Mouse (Mus musculus): Measurements from ENCODE around the gene Taok3.

Gene Taok3

GRCm38 (mm10) chr5:117137011-117137410, 17.1 kb downstream of the Taok3 start:
- in situ Hi-C loops (cut with MboI; ENCODE audit: unreplicated experiment in 2 of 2), result no loop called here

- in situ Hi-C loops (cut with MboI; ENCODE audit: unreplicated experiment in 2 of 2), result no loop called here
These were observed 17.7 kb downstream of the Taok3 start for GRCm38 (mm10) chr5:117137594-117137993.

GRCm38 (mm10) chr5:117138295-117138988, 18.5 kb downstream of the Taok3 start:
- in situ Hi-C loops (cut with MboI; ENCODE audit: unreplicated experiment in 2 of 2), result no loop called here

- in situ Hi-C loops (cut with MboI; ENCODE audit: unreplicated experiment in 2 of 2), result no loop called here
These were observed 19.9 kb downstream of the Taok3 start for GRCm38 (mm10) chr5:117139822-117140221.

GRCm38 (mm10) chr5:117140374-117140773, 20.4 kb downstream of the Taok3 start:
- in situ Hi-C loops (cut with MboI; ENCODE audit: unreplicated experiment in 2 of 2), result no loop called here

- in situ Hi-C loops (cut with MboI; ENCODE audit: unreplicated experiment in 2 of 2), result no loop called here
These were observed 23.8 kb downstream of the Taok3 start for GRCm38 (mm10) chr5:117143721-117144135.

- in situ Hi-C loops (cut with MboI; ENCODE audit: unreplicated experiment in 2 of 2), result no loop called here
These were observed 26.2 kb downstream of the Taok3 start for GRCm38 (mm10) chr5:117146165-117146564.

- in situ Hi-C loops (cut with MboI; ENCODE audit: unreplicated experiment in 2 of 2), result no loop called here
These were observed 27.5 kb downstream of the Taok3 start for GRCm38 (mm10) chr5:117147187-117148095.

- in situ Hi-C loops (cut with MboI; ENCODE audit: unreplicated experiment in 2 of 2), result no loop called here
These were observed 29.4 kb downstream of the Taok3 start for GRCm38 (mm10) chr5:117149054-117149942.

GRCm38 (mm10) chr5:117150068-117150467, 30.1 kb downstream of the Taok3 start:
- in situ Hi-C loops (cut with MboI; ENCODE audit: unreplicated experiment in 2 of 2), result no loop called here

- in situ Hi-C loops (cut with MboI; ENCODE audit: unreplicated experiment in 2 of 2), result no loop called here
These were observed 33.0 kb downstream of the Taok3 start for GRCm38 (mm10) chr5:117152944-117153343.

GRCm38 (mm10) chr5:117153527-117154091, 33.7 kb downstream of the Taok3 start:
- in situ Hi-C loops (cut with MboI; ENCODE audit: unreplicated experiment in 2 of 2), result no loop called here

- in situ Hi-C loops (cut with MboI; ENCODE audit: unreplicated experiment in 2 of 2), result loop anchor here in 1 of 2 experiments (5.0 kb wide), 1 partner anchor 41 kb away; the partner anchor contains the start of gene Suds3
These were observed 38.5 kb downstream of the Taok3 start for GRCm38 (mm10) chr5:117158335-117159018.

- in situ Hi-C loops (cut with MboI; ENCODE audit: unreplicated experiment in 2 of 2), result loop anchor here in 1 of 2 experiments (5.0 kb wide), 1 partner anchor 42 kb away; the partner anchor contains the start of gene Suds3
These were observed 39.4 kb downstream of the Taok3 start for GRCm38 (mm10) chr5:117159326-117159725.

GRCm38 (mm10) chr5:117159805-117160291, 39.9 kb downstream of the Taok3 start:
- in situ Hi-C loops (cut with MboI; ENCODE audit: unreplicated experiment in 2 of 2), result loop anchor here (5.0 kb wide), 1 partner anchor 43 kb away; the partner anchor contains the start of gene Suds3 (in 2 of the 2)

GRCm38 (mm10) chr5:117160499-117160898, 40.6 kb downstream of the Taok3 start:
- in situ Hi-C loops (cut with MboI; ENCODE audit: unreplicated experiment in 2 of 2), result loop anchor here in 1 of 2 experiments (5.0 kb wide), 1 partner anchor 43 kb away; the partner anchor contains the start of gene Suds3

GRCm38 (mm10) chr5:117163790-117164189, 43.9 kb downstream of the Taok3 start:
- in situ Hi-C loops (cut with MboI; ENCODE audit: unreplicated experiment in 2 of 2), result loop anchor here in 1 of 2 experiments (5.0 kb wide), 1 partner anchor 46 kb away; the partner anchor contains the start of gene Suds3

GRCm38 (mm10) chr5:117164516-117164915, 44.6 kb downstream of the Taok3 start:
- in situ Hi-C loops (cut with MboI; ENCODE audit: unreplicated experiment in 2 of 2), result loop anchor here in 1 of 2 experiments (5.0 kb wide), 1 partner anchor 47 kb away; the partner anchor contains the start of gene Suds3

- in situ Hi-C loops (cut with MboI; ENCODE audit: unreplicated experiment in 2 of 2), result loop anchor here in 1 of 2 experiments (5.0 kb wide), 1 partner anchor 48 kb away; the partner anchor contains the start of gene Suds3
These were observed 45.0 kb downstream of the Taok3 start for GRCm38 (mm10) chr5:117164923-117165322.

Data from v-Abl transformed pro-B cells (cell line).